Mouse (Mus musculus) CH12.LX (cell line): Measurements from ENCODE around the gene Musk. TPM values are rescaled to one million over a fixed set of nuclear protein-coding genes. Genes with fewer than 3 reads are reported as not detected.

Experiments used
- DNase-seq: peaks from one replicate; pipeline ENCODE4 v3.0.0-alpha.2; 2013; ENCODE audit errors: extremely low read depth
- H3K27ac ChIP-seq: 2 replicates; pipeline ENCODE4 v1.5.1; 2012; ENCODE audit warnings: low read depth, mild to moderate bottlenecking, control low read depth, moderate library complexity; ENCODE audit not compliant: insufficient read depth
- H3K27me3 ChIP-seq: replicated peaks from 2 replicates; pipeline ENCODE3; 2012; ENCODE audit warnings: inconsistent platforms
- H3K36me3 ChIP-seq, 2 experiments: replicated peaks in 1 of 2; 2 replicates each; pipeline versions ENCODE3 to v1.6.1; 2012; ENCODE audit warnings: inconsistent platforms in 1 of 2, low read length in 1 of 2, mild to moderate bottlenecking in 1 of 2, mixed read lengths in 1 of 2, moderate library complexity in 1 of 2; ENCODE audit not compliant: control insufficient read depth in 1 of 2, insufficient read depth in 1 of 2
- H3K4me1 ChIP-seq, 2 experiments: 2 replicates each; pipeline ENCODE4 v1.6.1; 2012; ENCODE audit warnings: inconsistent platforms in 1 of 2, moderate library complexity in 1 of 2; ENCODE audit not compliant: insufficient read depth in 2 of 2, control insufficient read depth in 1 of 2
- H3K4me2 ChIP-seq: 2 replicates; pipeline ENCODE4 v1.6.1; 2012; ENCODE audit warnings: low read depth, mild to moderate bottlenecking, control low read depth; ENCODE audit not compliant: poor library complexity, insufficient read depth, severe bottlenecking
- H3K4me3 ChIP-seq, 3 experiments: fragments of 150-350 bp in 1 of 3; sonication (generic) in 1 of 3; replicated peaks in 1 of 3; 2 replicates each; pipeline versions ENCODE3 to v1.5.1; 2011 to 2012; ENCODE audit warnings: low read depth in 2 of 3, low read length in 2 of 3, mild to moderate bottlenecking in 2 of 3, moderate library complexity in 2 of 3, control low read depth in 1 of 3, improper control_type of control experiment in 1 of 3, inconsistent platforms in 1 of 3, mixed read lengths in 1 of 3; ENCODE audit not compliant: poor library complexity in 1 of 3
- H3K79me2 ChIP-seq: replicated peaks from 2 replicates; pipeline ENCODE4 v1.6.1; 2012; ENCODE audit warnings: mild to moderate bottlenecking, moderate library complexity; ENCODE audit not compliant: control insufficient read depth, poor library complexity, insufficient read depth, severe bottlenecking; ENCODE audit errors: extremely low read depth
- H3K9ac ChIP-seq: 2 replicates; pipeline ENCODE4 v1.6.1; 2012; ENCODE audit warnings: low read depth, mild to moderate bottlenecking, control low read depth, moderate library complexity; ENCODE audit not compliant: insufficient read depth
- H3K9me3 ChIP-seq: replicated peaks from 2 replicates; pipeline ENCODE3; 2012; ENCODE audit warnings: low read length, inconsistent platforms, mixed read lengths
- CTCF ChIP-seq, 2 experiments: IDR thresholded peaks in 1 of 2; conservative IDR thresholded peaks in 1 of 2; 2 replicates each; pipeline ENCODE4 v1.5.1; 2011 to 2012; ENCODE audit warnings: low read depth in 2 of 2, low read length in 2 of 2, improper control_type of control experiment in 1 of 2, inconsistent platforms in 1 of 2, mild to moderate bottlenecking in 1 of 2, moderate library complexity in 1 of 2
- EP300 ChIP-seq: IDR thresholded peaks from 2 replicates; pipeline ENCODE4 v1.6.1; 2011; ENCODE audit warnings: low read length, improper control_type of control experiment
- JUND ChIP-seq: conservative IDR thresholded peaks from 2 replicates; pipeline ENCODE4 v1.6.1; 2011; ENCODE audit warnings: low read depth, low read length, improper control_type of control experiment
- MAFK ChIP-seq: IDR thresholded peaks from 2 replicates; pipeline ENCODE4 v1.6.1; 2011; ENCODE audit warnings: low read length, improper control_type of control experiment; ENCODE audit not compliant: insufficient replicate concordance
- MAZ ChIP-seq: IDR thresholded peaks from 2 replicates; pipeline ENCODE4 v1.6.1; 2012; ENCODE audit warnings: low read depth, mild to moderate bottlenecking, inconsistent platforms, low read length, improper control_type of control experiment, moderate library complexity
- MEF2A ChIP-seq: IDR thresholded peaks from 2 replicates; pipeline ENCODE4 v1.6.1; 2014; ENCODE audit warnings: low read depth, mild to moderate bottlenecking, inconsistent platforms, low read length, improper control_type of control experiment, borderline replicate concordance
- RAD21 ChIP-seq: IDR thresholded peaks from 2 replicates; pipeline ENCODE4 v1.6.1; 2011; ENCODE audit warnings: low read depth, mild to moderate bottlenecking, low read length, improper control_type of control experiment, moderate library complexity
- SIN3A ChIP-seq: IDR thresholded peaks from 2 replicates; pipeline ENCODE4 v1.6.1; 2012; ENCODE audit warnings: low read length, improper control_type of control experiment, inconsistent platforms
- SMC3 ChIP-seq: IDR thresholded peaks from 2 replicates; pipeline ENCODE4 v1.6.1; 2011; ENCODE audit warnings: low read depth, low read length, improper control_type of control experiment
- TBP ChIP-seq: conservative IDR thresholded peaks from 2 replicates; pipeline ENCODE4 v1.6.1; 2011; ENCODE audit warnings: low read depth, low read length, improper control_type of control experiment
- TCF12 ChIP-seq: IDR thresholded peaks from 2 replicates; pipeline ENCODE4 v1.6.1; 2014; ENCODE audit warnings: low read depth, mild to moderate bottlenecking, inconsistent platforms, low read length, improper control_type of control experiment
- USF1 ChIP-seq: IDR thresholded peaks from 2 replicates; pipeline ENCODE4 v1.6.1; 2014; ENCODE audit warnings: low read depth, mild to moderate bottlenecking, inconsistent platforms, low read length, improper control_type of control experiment
- ZC3H11A ChIP-seq: IDR thresholded peaks from 2 replicates; pipeline ENCODE4 v1.6.1; 2012; ENCODE audit warnings: low read depth, mild to moderate bottlenecking, inconsistent platforms, low read length, improper control_type of control experiment
- ZKSCAN1 ChIP-seq: IDR thresholded peaks from 2 replicates; pipeline ENCODE4 v1.6.1; 2012; ENCODE audit warnings: low read depth, inconsistent platforms, low read length, improper control_type of control experiment, borderline replicate concordance
- dilution Hi-C: fragments of 300-500 bp; cut with MboI; formaldehyde crosslinking; loops from 2 replicates; pipeline ENCODE4 v1.14.3; 2020; ENCODE audit warnings: low sequenced_read_pairs; ENCODE audit not compliant: extremely low pct_unique_long_range_greater_than_20kb, extremely low pct_ligation_motif_present
- in situ Hi-C: fragments of 300-500 bp; cut with MboI; formaldehyde crosslinking; loops from 3 replicates; pipeline ENCODE4 v1.14.3; 2019; ENCODE audit warnings: low sequenced_read_pairs, low pct_ligation_motif_present, low pct_unique_long_range_greater_than_20kb, mixed read lengths
- polyA plus RNA-seq: library from polyadenylated mRNA; unstranded; fragments of >175 nt; gene quantifications from 2 replicates; pipeline ENCODE4 v1.2.1, GENCODE M21; 2012; ENCODE audit warnings: low read depth; ENCODE audit not compliant: insufficient read length
- total RNA-seq, 2 experiments: library from RNA; depleted of rRNA; stranded (reverse); fragments of 300-350 nt in 1 of 2; fragments of >200 nt in 1 of 2; gene quantifications; 2 replicates each; pipeline ENCODE4 v1.2.3; 2012 to 2014

Gene Musk
- total and polyA plus RNA-seq, 3 experiments: not detected

DNA sequence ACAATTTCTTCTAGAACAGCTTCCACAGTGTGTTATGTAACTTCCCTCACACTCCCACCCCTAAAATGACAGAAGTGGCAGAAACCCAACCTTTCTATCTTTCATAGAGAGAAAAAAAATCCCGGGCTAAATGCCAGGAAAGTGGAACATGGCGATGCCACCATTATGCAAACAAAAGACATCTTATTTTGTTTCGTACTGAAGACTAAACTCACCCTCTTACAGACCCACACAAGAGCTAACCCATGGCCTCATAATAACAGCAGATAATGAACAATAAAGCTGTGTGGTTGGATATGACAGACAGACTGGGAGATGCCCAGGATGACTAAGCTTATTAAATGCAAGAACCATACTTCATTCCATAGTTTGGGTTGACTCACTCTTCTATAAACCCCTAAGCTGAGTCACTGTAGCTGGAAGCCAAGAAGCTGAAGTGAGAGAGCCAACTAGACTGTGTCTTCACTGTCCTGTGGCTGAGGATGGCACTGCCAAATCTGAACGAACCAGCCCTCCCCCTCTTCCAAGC is 116.3 kb downstream of the Musk start:
- Histone ChIP-seq H3K27me3 (no peaks in the 10 kb centered on the region), H3K36me3 (no peaks in the 10 kb centered on the region), H3K4me1 (no peaks in the 10 kb centered on the region), H3K4me2 (no peak overlapping the region), H3K9ac (no peak overlapping the region), H3K27ac (no peak overlapping the region), H3K9me3 (no peaks in the 10 kb centered on the region), H3K4me3 (no peak overlapping the region), H3K79me2 (no peaks in the 10 kb centered on the region)
- DNase-seq: no peak
- TF ChIP-seq JUND: no peak
- TF ChIP-seq EP300: no peak
- no peak for TF ChIP-seq USF1
- no peak for TF ChIP-seq RAD21
- TF ChIP-seq ZKSCAN1: no peak
- TF ChIP-seq TBP: no peak
- TF ChIP-seq TCF12: no peak
- TF ChIP-seq MAFK: no peak
- TF ChIP-seq SIN3A: no peak
- dilution Hi-C loops: no loop called here
- in situ Hi-C loops: no loop called here

DNA sequence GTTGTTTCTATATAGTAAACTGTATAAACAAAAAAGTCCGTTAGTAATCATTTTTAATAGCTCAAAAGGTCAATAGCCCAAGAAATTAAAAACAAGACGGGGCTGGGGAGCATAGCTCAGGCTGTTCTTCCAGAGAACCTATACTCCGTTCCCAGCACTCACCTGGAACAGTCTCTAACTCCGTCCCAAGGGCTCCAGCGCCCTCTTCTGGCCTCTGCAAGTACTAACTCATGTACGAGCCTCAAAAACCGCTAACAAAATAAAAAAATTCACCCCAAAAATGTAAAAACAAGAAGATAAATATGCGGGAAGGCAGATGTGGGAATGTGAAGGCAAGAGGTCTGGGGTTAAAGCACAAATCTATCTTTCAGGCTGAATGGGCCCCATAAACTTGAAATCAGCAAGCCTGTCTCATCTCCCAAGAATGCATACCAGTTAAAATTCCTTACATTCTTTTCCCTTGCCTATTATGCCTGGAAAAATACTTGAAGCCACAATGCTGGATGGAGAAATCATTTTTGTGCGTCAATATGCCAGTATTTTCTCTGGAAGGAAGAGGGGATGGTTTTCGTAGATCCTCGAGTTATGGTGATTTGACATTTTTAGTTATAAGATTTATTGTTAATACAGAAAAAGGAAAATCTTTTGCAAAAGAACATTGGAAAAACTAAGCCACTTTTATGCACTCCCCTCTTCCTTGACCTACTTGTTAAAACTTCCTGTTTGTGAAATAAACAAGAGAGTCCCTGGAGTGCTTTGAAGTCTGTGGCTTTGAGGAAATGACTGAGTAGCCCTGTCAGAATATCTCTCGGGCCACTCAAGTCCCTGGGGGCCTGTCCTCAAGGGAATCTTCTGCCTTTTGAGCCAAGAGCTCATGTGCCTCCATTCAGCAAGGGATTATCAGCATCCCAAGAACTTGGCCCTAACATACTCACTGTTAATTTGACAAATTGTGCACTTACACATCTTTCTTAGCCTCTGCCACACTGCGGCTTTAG is 127.7 kb downstream of the Musk start:
- dilution Hi-C loops (no loop called here), in situ Hi-C loops (no loop called here)
- H3K27ac ChIP-seq: no peak overlapping the region
- no peak overlapping the region for H3K9ac ChIP-seq
- H3K79me2 ChIP-seq: no peaks in the 10 kb centered on the region
- H3K27me3 ChIP-seq: no peaks in the 10 kb centered on the region
- peak; percentile 13 for DNase-seq
- no peak overlapping the region for H3K4me3 ChIP-seq
- no peaks in the 10 kb centered on the region for H3K4me1 ChIP-seq
- no peaks in the 10 kb centered on the region for H3K36me3 ChIP-seq
- H3K9me3 ChIP-seq: no peaks in the 10 kb centered on the region
- TF ChIP-seq MEF2A (no peak), ZKSCAN1 (no peak)
- TF ChIP-seq, all 38 proteins: peak for 0
- H3K4me2 ChIP-seq: no peak overlapping the region

DNA sequence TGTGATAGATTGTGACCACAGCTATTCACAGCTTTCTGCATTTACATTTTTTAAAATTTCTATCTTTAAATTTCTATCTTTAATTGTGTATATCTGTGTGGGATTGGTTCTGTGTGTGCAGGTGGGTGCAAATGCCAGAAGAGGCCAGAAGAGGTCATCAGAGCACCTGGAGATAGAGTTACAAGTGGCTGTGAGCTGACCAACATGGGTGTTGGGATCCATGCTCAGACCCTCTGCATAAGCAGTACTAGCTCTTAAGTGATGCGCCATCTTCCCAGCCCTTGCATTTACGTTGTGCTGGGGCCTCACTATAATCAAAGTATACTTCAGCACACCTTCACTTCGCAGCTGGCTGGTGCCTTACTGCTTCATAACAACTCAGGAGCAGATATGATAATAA is 129.8 kb downstream of the Musk start:
- H3K27ac ChIP-seq: no peak overlapping the region
- dilution Hi-C loops (no loop called here), in situ Hi-C loops (no loop called here)
- H3K4me2 ChIP-seq: no peak overlapping the region
- no peaks in the 10 kb centered on the region for H3K4me1 ChIP-seq
- no peak overlapping the region for H3K9ac ChIP-seq
- H3K27me3 ChIP-seq: no peaks in the 10 kb centered on the region
- H3K9me3 ChIP-seq: no peaks in the 10 kb centered on the region
- no peak overlapping the region for H3K4me3 ChIP-seq
- TF ChIP-seq ZC3H11A (no peak), CTCF (conservative IDR thresholded peaks at IDR 0.05 in 1 of 2, IDR thresholded peaks at IDR 0.05 in 1 of 2; ENCODE audit: low read depth in 2 of 2, low read length in 2 of 2) (peak in 1 of 2 experiments; percentile 45; a peak in 2 of 4 replicates), MAZ (no peak), RAD21 (peak; percentile 42), JUND (no peak), SMC3 (peak; percentile 23)
- TF ChIP-seq, all 38 proteins: peak for 3
- no peak for DNase-seq
- H3K36me3 ChIP-seq: no peaks in the 10 kb centered on the region
- no peaks in the 10 kb centered on the region for H3K79me2 ChIP-seq
